ENCODE assay signal across 30 mouse cellular contexts in the genomic region with DNA sequence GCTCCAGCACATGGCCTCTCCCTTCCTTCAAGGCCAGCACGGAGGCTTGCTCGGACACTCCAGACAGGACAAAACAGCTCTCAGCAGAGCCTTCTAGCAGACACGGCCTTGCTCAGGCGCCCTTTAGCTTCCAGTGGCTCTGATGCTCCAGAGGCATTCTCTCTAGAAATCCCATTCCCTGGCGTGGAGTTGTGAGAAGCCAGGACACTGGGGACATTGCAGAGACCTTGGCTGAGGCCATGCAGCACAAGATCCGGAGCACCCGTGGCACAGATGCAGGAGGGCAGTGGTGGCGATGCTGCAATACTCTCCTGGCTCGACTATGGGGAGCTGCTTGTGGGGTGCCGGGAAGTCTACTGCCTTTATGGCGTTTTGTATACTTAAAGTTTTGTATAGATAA. TPM values are rescaled to one million over a fixed set of nuclear protein-coding genes. Genes with fewer than 3 reads are reported as not detected.
"Had no signal": no experiment of that assay in that cellular context is flagged by ENCODE, and none has a peak within 500 bp of the region (broad histone marks: within the 10 kb centered on the region; RNA-seq: fewer than 3 reads in every experiment).

No protein-coding gene starts in this region.

- DNase-seq: gastrocnemius, adult 2 months; gastrocnemius, postnatal 10 days; gastrocnemius, postnatal 25 days; heart, adult 18-20 months; heart, postnatal 10 days; heart, postnatal 4 days; kidney, adult 18-20 months; kidney, adult 8-10 months; kidney, postnatal 10 days; kidney, postnatal 4 days; liver; liver, embryonic 13.5 days had no signal

- H3K9ac ChIP-seq: hindbrain, embryonic 14.5 days; intestine, embryonic 15.5 days; limb, embryonic 12.5 days; liver, embryonic 13.5 days had no signal

- H3K27ac ChIP-seq: gastrocnemius, adult 2 months; heart, embryonic 10.5 days; hindbrain, embryonic 10.5 days; hindbrain, embryonic 14.5 days; intestine, embryonic 15.5 days; layer of hippocampus, adult 2 months; left cerebral cortex, adult 2 months; limb, embryonic 10.5 days; limb, embryonic 12.5 days had no signal

- H3K4me2 ChIP-seq: hindbrain, embryonic 14.5 days; intestine, embryonic 15.5 days; limb, embryonic 12.5 days; liver, embryonic 13.5 days had no signal

- ATAC-seq: hindbrain, embryonic 16.5 days; inflammation-experienced regulatory T-cells, adult 6 months; intestine, embryonic 15.5 days; intestine, postnatal 0 days had no signal

- H3K4me3 ChIP-seq: gastrocnemius, adult 2 months; heart, embryonic 10.5 days; hindbrain, embryonic 10.5 days; intestine, embryonic 15.5 days; layer of hippocampus, adult 2 months; left cerebral cortex, adult 2 months; limb, embryonic 10.5 days; limb, embryonic 12.5 days; liver, embryonic 13.5 days had no signal

- H3K27me3 ChIP-seq: intestine, embryonic 15.5 days; limb, embryonic 12.5 days; liver, embryonic 13.5 days had no signal

- H3K36me3 ChIP-seq: heart, embryonic 10.5 days; hindbrain, embryonic 10.5 days; intestine, embryonic 15.5 days; limb, embryonic 10.5 days; limb, embryonic 12.5 days; liver, embryonic 13.5 days had no signal

- H3K9me3 ChIP-seq: heart, embryonic 10.5 days; hindbrain, embryonic 10.5 days; intestine, embryonic 15.5 days; limb, embryonic 10.5 days; limb, embryonic 12.5 days; liver, embryonic 13.5 days had no signal

RNA-seq across cellular contexts. Expression of a gene that starts 41.7 kb away (rescaled TPM):
- total RNA-seq: gastrocnemius, adult 2 months; gastrocnemius, postnatal 10 days; gastrocnemius, postnatal 25 days; granulocyte monocyte progenitor cell, adult 5-6 weeks; layer of hippocampus, adult 2 months; layer of hippocampus, postnatal 10 days; layer of hippocampus, postnatal 25 days had no signal
- polyA plus RNA-seq: heart, embryonic 10.5 days; heart, embryonic 14.5 days; heart, embryonic 16.5 days; hindbrain, embryonic 10.5 days; hindbrain, embryonic 14.5 days; hindbrain, embryonic 16.5 days; inflammation-experienced regulatory T-cells, adult 6 months; intestine, embryonic 15.5 days; intestine, postnatal 0 days; kidney, embryonic 14.5 days; kidney, embryonic 16.5 days; limb, embryonic 10.5 days; limb, embryonic 12.5 days; liver, embryonic 13.5 days had no signal
